Mouse (Mus musculus) urinary bladder, adult 2 months (tissue): ENCODE results near the gene Cyp2c65. TPM values are rescaled to one million over a fixed set of nuclear protein-coding genes. Genes with fewer than 3 reads are reported as not detected.
"Not testable (repeated sequence)": the region's sequence is repeated elsewhere in the genome, so short reads cannot be mapped to it uniquely, and the experiment has no call there.

Source experiments
- DNase-seq: peaks from one replicate; pipeline ENCODE4 v3.0.0; 2022; ENCODE audit warnings: low spot score
- polyA plus RNA-seq: library from polyadenylated mRNA; depleted of rRNA; stranded (reverse); fragments of >200 nt; gene quantifications from 2 replicates; pipeline ENCODE4 v1.2.3, GENCODE M21; 2012; rRNA removed

Gene Cyp2c65
- polyA plus RNA-seq: 0.03 TPM in 1 of 2 replicates, not detected in the other

GRCm38 (mm10) chr19:39060719-39061118 lies at the start of gene Cyp2c65:
Gene Cyp2c65 (plus strand): TSS chr19:39061015.
- DNase-seq: no peak

- no peak for DNase-seq
These were observed 2.9 kb upstream of the Cyp2c65 start for GRCm38 (mm10) chr19:39057928-39058327.

DNA sequence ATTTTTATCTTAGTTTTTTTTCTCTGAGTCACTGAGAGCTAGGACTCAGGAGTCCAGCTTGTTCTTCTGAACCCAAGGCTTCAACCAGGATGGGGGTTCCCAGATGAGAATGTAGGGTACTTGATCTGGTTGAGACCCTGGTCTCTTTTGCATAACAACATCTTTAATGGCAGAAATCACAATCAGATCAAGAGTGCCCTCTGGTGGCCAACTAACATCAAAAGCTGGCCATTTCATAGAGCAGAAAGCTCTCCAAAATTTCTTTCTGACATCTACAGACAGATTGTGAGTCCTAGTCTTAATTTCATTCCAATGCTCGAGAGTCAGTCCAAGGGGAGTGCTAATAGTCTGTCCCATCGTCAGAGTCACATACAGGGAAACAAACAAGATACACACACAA lies 38.0 kb downstream of the Cyp2c65 start:
- DNase-seq: not testable (repeated sequence)

DNA sequence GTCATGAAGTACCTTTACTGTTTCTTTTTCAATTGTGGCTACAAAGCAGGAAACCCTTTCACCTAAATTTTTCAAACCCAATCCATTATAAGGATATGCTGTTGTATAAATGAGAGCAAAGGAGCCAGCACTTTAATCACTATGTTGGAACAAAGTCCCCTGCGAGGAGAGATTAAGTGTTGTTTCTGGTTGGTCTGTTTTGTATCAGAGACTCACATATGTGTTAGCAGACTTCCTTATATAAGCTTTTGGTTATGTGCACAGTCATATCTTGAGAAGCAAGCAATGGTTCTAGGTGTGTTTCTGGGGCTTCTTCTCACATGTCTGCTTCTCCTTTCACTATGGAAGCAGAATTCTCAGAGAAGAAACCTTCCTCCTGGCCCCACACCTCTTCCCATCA lies 52.8 kb downstream of the Cyp2c65 start, which contains the start of gene Cyp2c66:
Cyp2c66 (plus strand) TSS at position 255 of the 400 bp plus-strand sequence.
- DNase-seq: no peak

Other genes starting within 250 kb of the Cyp2c65 start
- 8.8 and 9.2 TPM in 2 replicates for gene Noc3l, start 241.8 kb upstream of the Cyp2c65 start, polyA plus RNA-seq
- 5.7 TPM in 2 replicates for gene Tbc1d12, start 224.4 kb upstream of the Cyp2c65 start, polyA plus RNA-seq
- gene Hells, start 130.1 kb upstream of the Cyp2c65 start, polyA plus RNA-seq: 1.6 and 1.7 TPM in 2 replicates
- gene Cyp2c55, start 54.0 kb upstream of the Cyp2c65 start, polyA plus RNA-seq: 0.03 TPM in 1 of 2 replicates, not detected in the other
- not detected in 2 replicates for gene Cyp2c66, start 52.9 kb downstream of the Cyp2c65 start, polyA plus RNA-seq
- gene Cyp2c29, start 208.4 kb downstream of the Cyp2c65 start, polyA plus RNA-seq: not detected in 2 replicates